Mouse (Mus musculus) cerebellum, postnatal 36 days (tissue): ENCODE measurements at regions not wholly inside any gene's neighbourhood (a gene's known extent, or its start where the extent isn't known, plus 50 kb on each side); places are given as distances from the start of the nearest gene placed in this dataset.
A peak's percentile ranks its signal among the peaks of the same experiment; 100 is the strongest.

ENCODE experiments used
- DNase-seq, 2 experiments: peaks; one replicate each; pipeline ENCODE4 v3.0.0; 2021 to 2022; ENCODE audit warnings: mixed read lengths in 2 of 2

DNA sequence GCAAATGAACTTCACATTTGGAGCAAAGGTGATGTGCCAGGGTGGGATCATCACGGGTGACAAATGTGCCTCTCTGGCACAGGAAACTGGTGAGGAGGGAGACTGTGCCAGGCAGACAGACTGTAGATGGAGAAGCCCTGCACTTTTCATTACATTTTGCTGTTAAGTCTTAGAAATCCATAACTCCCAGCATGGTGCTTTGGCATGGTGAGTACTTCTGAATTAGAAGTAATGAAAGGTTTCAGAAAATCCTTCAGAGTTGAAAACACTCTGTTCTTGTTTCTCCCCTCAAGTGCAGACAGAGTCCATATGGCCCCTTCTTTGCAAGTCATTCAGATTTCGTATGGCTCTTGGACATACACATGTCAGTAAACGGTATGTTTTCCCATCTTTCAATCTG, 528.2 kb downstream of the Kctd8 start:
- DNase-seq = peak in 1 of 2 experiments; percentile 20

DNA sequence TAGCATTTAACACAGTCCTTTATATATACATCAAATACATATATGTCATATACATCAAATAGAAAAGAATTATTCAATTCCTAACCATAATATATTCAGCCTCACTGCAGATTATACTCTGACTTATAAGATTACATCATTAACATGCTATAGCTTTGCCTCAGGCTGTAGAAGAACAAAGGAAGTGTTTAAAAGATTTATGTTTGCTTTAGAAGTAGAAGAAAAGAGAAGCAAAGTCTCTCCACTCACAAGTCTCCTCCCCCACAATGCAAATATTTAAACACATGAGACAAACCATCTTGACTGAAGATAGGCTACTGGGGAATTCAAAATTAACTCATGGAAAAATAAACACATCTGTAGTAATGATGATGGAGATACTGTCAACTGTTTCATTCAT, 531.5 kb downstream of the Kctd8 start:
- DNase-seq = no peak
